Mouse (Mus musculus): ENCODE results near the gene Tmcc3.

GRCm38 (mm10) chr10:94555394-94555793 is 243.6 kb downstream of the Tmcc3 start:
- no peak for TF ChIP-seq EP300 (optimal IDR thresholded peaks at IDR 0.05)
- TF ChIP-seq CTCF (IDR thresholded peaks at IDR 0.05; ENCODE audit: low read depth): no peak

All from stomach, postnatal 0 days (tissue).